Mouse (Mus musculus) testis, adult 2 months (tissue): Measurements from ENCODE around the gene Bcl10.

Source experiments
- CTCF ChIP-seq: fragments of 200-500 bp; IDR thresholded peaks from 2 replicates; pipeline ENCODE4 v1.5.1; 2012; ENCODE audit warnings: low read depth, mild to moderate bottlenecking, inconsistent platforms, low read length, moderate library complexity; ENCODE audit not compliant: control insufficient read depth, insufficient read depth, insufficient replicate concordance
- POLR2A ChIP-seq: fragments of 200-500 bp; IDR thresholded peaks from 2 replicates; pipeline ENCODE4 v1.6.1; 2012; ENCODE audit warnings: low read depth, mild to moderate bottlenecking, inconsistent platforms, low read length, moderate library complexity; ENCODE audit not compliant: control insufficient read depth

DNA sequence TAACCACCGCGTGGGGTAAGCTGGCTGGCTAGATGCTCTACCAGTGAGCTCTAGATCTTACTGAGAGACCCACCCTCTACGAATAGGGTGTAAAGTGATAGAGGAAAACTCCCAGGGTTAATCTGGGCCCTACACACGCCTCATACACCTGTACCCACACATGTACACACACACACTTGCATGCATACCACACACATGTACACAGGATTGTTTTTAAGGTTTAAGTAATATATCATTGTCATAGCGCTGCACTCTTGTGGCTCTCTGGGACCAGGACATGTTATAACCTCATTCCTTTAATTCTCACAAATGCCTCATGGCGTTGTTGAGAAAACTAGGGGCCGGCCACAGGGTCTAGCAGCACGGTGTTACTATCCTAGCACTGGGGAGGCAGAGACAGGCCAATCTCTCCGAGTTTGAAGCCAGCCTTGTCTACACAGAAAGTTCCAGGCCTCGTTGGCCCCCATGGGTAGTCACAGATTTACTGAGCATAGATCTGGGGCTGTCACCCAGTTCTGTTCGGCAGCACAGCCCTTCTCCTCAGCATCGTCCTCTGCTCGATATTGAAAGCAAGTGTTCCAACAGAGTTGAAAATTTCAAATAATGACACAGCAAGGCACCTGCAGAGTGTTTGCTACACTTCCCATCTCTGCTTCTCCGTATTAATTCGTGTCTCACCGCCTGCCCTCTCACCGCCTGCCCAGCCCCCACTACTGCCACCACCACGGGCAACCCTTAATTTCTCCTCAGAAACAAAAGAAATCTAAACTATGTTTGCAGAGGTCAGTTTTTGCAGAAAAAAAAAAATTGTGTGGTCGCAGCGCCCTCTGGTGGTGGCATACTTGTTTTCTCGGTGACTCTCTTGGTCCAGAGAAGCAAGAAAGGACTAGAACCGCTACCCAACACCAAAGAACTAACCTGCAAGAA lies 17.5 kb upstream of the Bcl10 start:
- TF ChIP-seq CTCF (no peak), POLR2A (no peak)
